Mouse (Mus musculus) MEL (cell line): Measurements from ENCODE around the gene Prpf18. TPM values are rescaled to one million over a fixed set of nuclear protein-coding genes. Genes with fewer than 3 reads are reported as not detected.

Experiments
- DNase-seq: peaks from one replicate; pipeline ENCODE4 v3.0.0; 2011; ENCODE audit warnings: low read depth, low spot score
- H3K27ac ChIP-seq: 2 replicates; pipeline ENCODE4 v1.5.1; 2012; ENCODE audit warnings: low read depth, mild to moderate bottlenecking, control low read depth, low read length, moderate library complexity; ENCODE audit not compliant: control insufficient read depth
- H3K27me3 ChIP-seq, 2 experiments: fragments of 150-350 bp in 1 of 2; sonication (generic) in 1 of 2; 2 replicates each; pipeline ENCODE4 v1.6.1; 2012; ENCODE audit warnings: low read length in 2 of 2, mild to moderate bottlenecking in 2 of 2, improper control_type of control experiment in 1 of 2, moderate library complexity in 1 of 2; ENCODE audit not compliant: insufficient read depth in 2 of 2, control insufficient read depth in 1 of 2
- H3K36me3 ChIP-seq, 2 experiments: 2 replicates each; pipeline ENCODE4 v1.6.1; 2012 to 2014; ENCODE audit warnings: low read length in 2 of 2, improper control_type of control experiment in 1 of 2, inconsistent platforms in 1 of 2, mild to moderate bottlenecking in 1 of 2; ENCODE audit not compliant: insufficient read depth in 2 of 2, control insufficient read depth in 1 of 2
- H3K4me1 ChIP-seq, 2 experiments: fragments of 150-350 bp in 1 of 2; sonication (generic) in 1 of 2; 2 replicates each; pipeline ENCODE4 v1.6.1; 2012; ENCODE audit warnings: low read length in 2 of 2, improper control_type of control experiment in 1 of 2, mild to moderate bottlenecking in 1 of 2; ENCODE audit not compliant: insufficient read depth in 2 of 2, control insufficient read depth in 1 of 2
- H3K4me3 ChIP-seq, 2 experiments: fragments of 150-350 bp in 1 of 2; sonication (generic) in 1 of 2; 2 replicates each; pipeline ENCODE4 v1.5.1; 2012; ENCODE audit warnings: low read depth in 2 of 2, low read length in 2 of 2, mild to moderate bottlenecking in 2 of 2, moderate library complexity in 2 of 2, control low read depth in 1 of 2, improper control_type of control experiment in 1 of 2; ENCODE audit not compliant: control insufficient read depth in 1 of 2, insufficient read depth in 1 of 2
- H3K79me2 ChIP-seq: 2 replicates; pipeline ENCODE4 v1.6.1; 2012; ENCODE audit warnings: mild to moderate bottlenecking, low read length, moderate library complexity; ENCODE audit not compliant: control insufficient read depth, poor library complexity, insufficient read depth
- H3K9ac ChIP-seq: 2 replicates; pipeline ENCODE4 v1.6.1; 2012; ENCODE audit warnings: low read depth, mild to moderate bottlenecking, control low read depth, low read length, moderate library complexity; ENCODE audit not compliant: control insufficient read depth, poor library complexity, severe bottlenecking
- H3K9me3 ChIP-seq: fragments of 150-350 bp; sonication (generic); replicated peaks from 2 replicates; pipeline ENCODE4 v1.6.1; 2012; ENCODE audit warnings: mild to moderate bottlenecking, low read length, improper control_type of control experiment, moderate library complexity; ENCODE audit not compliant: insufficient read depth
- CHD1 ChIP-seq: IDR thresholded peaks from 2 replicates; pipeline ENCODE4 v1.6.1; 2012; ENCODE audit warnings: low read depth, mild to moderate bottlenecking, inconsistent platforms, low read length, improper control_type of control experiment
- CTCF ChIP-seq, 3 experiments: IDR thresholded peaks in 2 of 3; conservative IDR thresholded peaks in 1 of 3; 2 replicates each; pipeline ENCODE4 v1.5.1; 2011 to 2012; ENCODE audit warnings: low read length in 3 of 3, low read depth in 2 of 3, mild to moderate bottlenecking in 2 of 3, improper control_type of control experiment in 1 of 3, inconsistent platforms in 1 of 3, mixed read lengths in 1 of 3, moderate library complexity in 1 of 3; ENCODE audit not compliant: control insufficient read depth in 1 of 3, insufficient read depth in 1 of 3, poor library complexity in 1 of 3, severe bottlenecking in 1 of 3
- EP300 ChIP-seq, 2 experiments: IDR thresholded peaks; 2 replicates each; pipeline ENCODE4 v1.6.1; 2011; ENCODE audit warnings: improper control_type of control experiment in 2 of 2, low read length in 2 of 2, low read depth in 1 of 2, mild to moderate bottlenecking in 1 of 2
- ETS1 ChIP-seq: IDR thresholded peaks from 2 replicates; pipeline ENCODE4 v1.6.1; 2012; ENCODE audit warnings: low read depth, mild to moderate bottlenecking, inconsistent platforms, low read length, improper control_type of control experiment, moderate library complexity
- GABPA ChIP-seq: IDR thresholded peaks from 2 replicates; pipeline ENCODE4 v1.6.1; 2012; ENCODE audit warnings: low read depth, mild to moderate bottlenecking, inconsistent platforms, low read length, improper control_type of control experiment, moderate library complexity
- GATA1 ChIP-seq: IDR thresholded peaks from 2 replicates; pipeline ENCODE4 v1.6.1; 2011; ENCODE audit warnings: low read depth, low read length, improper control_type of control experiment
- JUND ChIP-seq: IDR thresholded peaks from 2 replicates; pipeline ENCODE4 v1.6.1; 2011; ENCODE audit warnings: low read depth, mild to moderate bottlenecking, improper control_type of control experiment, low read length
- KAT2A ChIP-seq: conservative IDR thresholded peaks from 2 replicates; pipeline ENCODE4 v1.6.1; 2012; ENCODE audit warnings: low read depth, low read length, improper control_type of control experiment, inconsistent platforms
- MAFK ChIP-seq: IDR thresholded peaks from 2 replicates; pipeline ENCODE4 v1.6.1; 2011; ENCODE audit warnings: low read depth, mild to moderate bottlenecking, low read length, improper control_type of control experiment, borderline replicate concordance
- MAX ChIP-seq: IDR thresholded peaks from 2 replicates; pipeline ENCODE4 v1.6.1; 2011; ENCODE audit warnings: low read length, improper control_type of control experiment
- MXI1 ChIP-seq: IDR thresholded peaks from 2 replicates; pipeline ENCODE4 v1.6.1; 2011; ENCODE audit warnings: mild to moderate bottlenecking, low read depth, low read length, improper control_type of control experiment
- MYB ChIP-seq: IDR thresholded peaks from 2 replicates; pipeline ENCODE4 v1.6.1; 2011; ENCODE audit warnings: mild to moderate bottlenecking, low read depth, low read length, improper control_type of control experiment
- NELFE ChIP-seq: IDR thresholded peaks from 2 replicates; pipeline ENCODE4 v1.6.1; 2011; ENCODE audit warnings: low read depth, low read length, improper control_type of control experiment
- NRF1 ChIP-seq: IDR thresholded peaks from 2 replicates; pipeline ENCODE4 v1.6.1; 2014; ENCODE audit warnings: low read depth, mild to moderate bottlenecking, inconsistent platforms, low read length, improper control_type of control experiment, moderate library complexity; ENCODE audit not compliant: poor library complexity, insufficient read depth, severe bottlenecking
- RAD21 ChIP-seq: IDR thresholded peaks from 2 replicates; pipeline ENCODE4 v1.6.1; 2011; ENCODE audit warnings: mild to moderate bottlenecking, low read depth, low read length, improper control_type of control experiment
- RCOR1 ChIP-seq: IDR thresholded peaks from 2 replicates; pipeline ENCODE4 v1.6.1; 2012; ENCODE audit warnings: low read depth, mild to moderate bottlenecking, inconsistent platforms, low read length, improper control_type of control experiment
- SIN3A ChIP-seq: IDR thresholded peaks from 2 replicates; pipeline ENCODE4 v1.6.1; 2012; ENCODE audit warnings: low read length, improper control_type of control experiment, inconsistent platforms
- TBP ChIP-seq: IDR thresholded peaks from 2 replicates; pipeline ENCODE4 v1.8.0; 2011; ENCODE audit warnings: low read depth, low read length, improper control_type of control experiment
- UBTF ChIP-seq: IDR thresholded peaks from 2 replicates; pipeline ENCODE4 v1.6.1; 2012; ENCODE audit warnings: low read depth, mild to moderate bottlenecking, inconsistent platforms, low read length, improper control_type of control experiment, moderate library complexity, borderline replicate concordance; ENCODE audit not compliant: insufficient read depth
- USF1 ChIP-seq: IDR thresholded peaks from 2 replicates; pipeline ENCODE4 v1.6.1; 2014; ENCODE audit warnings: low read depth, mild to moderate bottlenecking, inconsistent platforms, low read length, improper control_type of control experiment, moderate library complexity
- ZNF384 ChIP-seq: IDR thresholded peaks from 2 replicates; pipeline ENCODE4 v1.6.1; 2012; ENCODE audit warnings: low read depth, mild to moderate bottlenecking, inconsistent platforms, low read length, improper control_type of control experiment
- polyA plus RNA-seq, 2 experiments: library from polyadenylated mRNA; stranded (reverse) in 1 of 2; unstranded in 1 of 2; fragments of >175 nt in 1 of 2; fragments of >200 nt in 1 of 2; gene quantifications; 2 replicates each; pipeline versions ENCODE4 v1.2.1 to v1.2.4; 2012; ENCODE audit warnings: low replicate concordance in 2 of 2, low read depth in 1 of 2; ENCODE audit not compliant: insufficient read length in 2 of 2, insufficient read depth in 1 of 2, missing spikeins in 1 of 2
- total RNA-seq: library from RNA; depleted of rRNA; stranded (reverse); fragments of 300-350 nt; gene quantifications from 2 replicates; pipeline ENCODE4 v1.2.3, GENCODE M21; 2012

The Prpf18 gene
- total and polyA plus RNA-seq, 3 experiments = 26.3 to 31.2 TPM; not detected in 1

DNA sequence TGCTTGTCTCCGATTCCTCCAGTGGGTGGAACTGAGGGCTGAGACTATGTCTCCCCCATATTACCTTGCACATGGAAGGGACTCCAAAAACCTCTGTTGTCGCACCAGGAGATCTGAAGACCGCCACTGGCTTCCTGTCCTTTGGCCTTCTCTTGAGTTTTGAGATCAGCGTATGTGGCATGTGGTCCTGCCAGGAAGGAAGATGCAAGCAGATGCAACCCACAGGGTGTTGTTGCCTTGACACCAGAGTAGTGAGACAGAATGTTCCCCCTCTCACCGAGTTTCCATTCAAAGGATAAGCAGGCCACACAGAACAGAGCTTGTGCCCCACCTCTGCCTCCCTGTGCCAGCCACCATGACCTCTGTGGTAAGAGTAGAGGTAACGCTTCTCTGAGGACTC lies 71.2 kb downstream of the Prpf18 start:
- H3K9me3 ChIP-seq = no peaks in the 10 kb centered on the region
- no peak overlapping the region for H3K27ac ChIP-seq
- no peaks in the 10 kb centered on the region for H3K4me1 ChIP-seq
- TF ChIP-seq GATA1 (no peak), MYB (no peak), ZNF384 (no peak), KAT2A (no peak)
- no peaks in the 10 kb centered on the region for H3K79me2 ChIP-seq
- H3K9ac ChIP-seq = no peak overlapping the region
- DNase-seq = no peak
- peaks cover 0 to 17% of the 10 kb centered on the region in 2 experiments; a peak in 2 of 4 replicates for H3K36me3 ChIP-seq
- H3K27me3 ChIP-seq = no peaks in the 10 kb centered on the region
- no peak overlapping the region for H3K4me3 ChIP-seq

DNA sequence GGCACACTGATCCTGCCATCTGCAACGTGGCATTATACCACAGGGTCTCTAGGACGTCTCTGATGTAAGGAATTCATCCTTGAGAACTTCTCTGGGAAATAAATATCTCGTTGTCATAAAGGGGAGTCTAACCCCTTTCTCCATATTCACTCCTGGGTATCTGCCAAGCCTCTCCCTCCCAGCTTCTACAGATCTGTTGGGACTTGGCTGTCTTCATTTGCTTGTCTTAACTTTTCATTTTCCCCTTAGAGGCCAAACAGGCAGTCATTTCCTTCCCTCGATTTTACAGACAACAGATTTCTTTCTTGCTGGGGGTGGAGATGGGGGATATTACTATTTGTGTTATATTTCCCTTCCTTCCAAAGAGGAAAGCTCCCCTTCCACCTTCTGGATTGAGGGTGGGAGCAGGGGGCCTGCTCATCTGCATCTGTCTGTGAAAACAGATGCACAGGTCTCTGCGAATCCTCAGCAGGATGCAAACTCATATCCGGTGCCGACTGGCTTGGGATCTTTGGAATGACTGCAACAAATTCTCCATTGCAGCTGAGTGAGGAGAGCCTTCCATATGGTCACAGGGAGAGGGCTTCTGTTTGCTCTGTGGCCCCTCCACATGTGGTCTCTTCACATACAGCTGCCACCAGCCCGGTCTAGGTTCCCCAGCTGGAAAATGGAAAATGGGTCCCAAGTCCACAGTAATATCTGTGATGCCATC lies 72.4 kb downstream of the Prpf18 start:
- Histone ChIP-seq H3K27ac (no peak overlapping the region), H3K27me3 (no peaks in the 10 kb centered on the region), H3K36me3 (peaks cover 0 to 22% of the 10 kb centered on the region in 2 experiments; a peak in 2 of 4 replicates), H3K4me3 (no peak overlapping the region), H3K9me3 (no peaks in the 10 kb centered on the region), H3K9ac (no peak overlapping the region), H3K79me2 (no peaks in the 10 kb centered on the region), H3K4me1 (no peaks in the 10 kb centered on the region)
- no peak for TF ChIP-seq MYB
- TF ChIP-seq NELFE = no peak
- no peak for TF ChIP-seq CTCF (IDR thresholded peaks at IDR 0.05 in 2 of 3, conservative IDR thresholded peaks at IDR 0.05 in 1 of 3; ENCODE audit: control insufficient read depth in 1 of 3, insufficient read depth in 1 of 3, low read depth in 2 of 3, low read length in 3 of 3, poor library complexity in 1 of 3, severe bottlenecking in 1 of 3)
- TF ChIP-seq SIN3A = no peak
- TF ChIP-seq EP300 (IDR thresholded peaks at IDR 0.05; ENCODE audit: low read depth in 1 of 2, low read length in 2 of 2) = no peak
- no peak for TF ChIP-seq UBTF
- no peak for TF ChIP-seq RCOR1
- no peak for TF ChIP-seq CHD1
- no peak for TF ChIP-seq GABPA
- TF ChIP-seq GATA1 = no peak
- TF ChIP-seq MXI1 = no peak
- no peak for TF ChIP-seq MAFK
- TF ChIP-seq RAD21 = no peak
- no peak for TF ChIP-seq JUND
- no peak for TF ChIP-seq ETS1
- TF ChIP-seq MAX = no peak
- TF ChIP-seq TBP = no peak
- no peak for TF ChIP-seq KAT2A
- no peak for TF ChIP-seq USF1
- TF ChIP-seq NRF1 = no peak
- DNase-seq = no peak
